Mouse (Mus musculus) bone marrow, adult 2 months (tissue): ENCODE results near the gene Tmem208.

Experiments used
- CTCF ChIP-seq: fragments of 200-500 bp; IDR thresholded peaks from 2 replicates; pipeline ENCODE4 v1.5.1; 2011; ENCODE audit warnings: low read length, control low read depth; ENCODE audit not compliant: control insufficient read depth, insufficient read depth
- POLR2A ChIP-seq: fragments of 200-500 bp; IDR thresholded peaks from 2 replicates; pipeline ENCODE4 v1.6.1; 2011; ENCODE audit warnings: low read depth, mild to moderate bottlenecking, control low read depth, low read length, borderline replicate concordance; ENCODE audit not compliant: control insufficient read depth

DNA sequence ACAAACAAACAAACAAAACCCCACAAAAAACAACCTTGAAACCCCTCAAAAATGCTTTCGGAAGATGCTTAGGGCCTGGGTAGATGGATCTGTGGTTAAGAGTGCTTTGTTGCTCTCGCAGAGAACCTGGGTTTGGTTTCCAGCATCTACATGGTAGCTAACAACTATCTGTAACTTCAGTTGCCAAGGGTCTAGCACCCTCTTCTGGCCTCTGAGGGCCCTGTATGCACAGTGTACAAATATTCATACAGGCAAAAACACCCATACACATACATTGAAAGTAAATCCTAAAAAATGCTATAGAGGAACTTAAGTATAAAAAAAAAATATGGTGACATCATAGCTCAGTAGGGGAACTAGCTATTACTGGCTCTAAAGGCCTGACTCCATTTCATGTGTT, 57.9 kb downstream of the Tmem208 start:
- no peak for TF ChIP-seq CTCF
- TF ChIP-seq POLR2A, result no peak
